Mouse (Mus musculus): ENCODE data around the gene Zxdc. TPM values are rescaled to one million over a fixed set of nuclear protein-coding genes. Genes with fewer than 3 reads are reported as not detected.

Zxdc gene
- total and polyA plus RNA-seq, 3 experiments: 8.6 to 10.7 TPM; not detected in 1

DNA sequence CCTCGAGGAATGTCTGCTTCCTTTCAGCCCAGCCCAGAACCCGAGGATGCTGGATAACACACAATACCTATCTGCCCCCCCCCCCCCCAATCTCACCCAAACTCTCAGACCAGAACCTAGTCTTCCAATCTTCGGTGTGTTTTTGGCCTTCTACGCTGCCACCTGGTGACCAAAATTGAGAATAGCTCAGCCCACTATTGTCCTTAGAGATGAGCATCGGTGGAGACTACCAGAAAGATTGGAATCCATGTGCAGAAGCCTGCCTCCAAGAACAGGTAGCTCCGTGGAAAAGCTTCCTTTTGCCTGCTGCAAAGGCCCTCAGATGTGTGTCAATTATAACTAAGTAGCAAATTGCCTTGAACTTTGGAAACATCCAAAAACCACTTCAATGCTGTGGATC lies 41.6 kb upstream of the Zxdc start:
- H3K36me3 ChIP-seq (ENCODE audit: control insufficient read depth in 1 of 2, insufficient read depth in 2 of 2, low read length in 2 of 2): no peaks in the 10 kb centered on the region
- H3K4me3 ChIP-seq (ENCODE audit: control insufficient read depth in 1 of 2, insufficient read depth in 1 of 2, low read depth in 2 of 2, low read length in 2 of 2): no peak overlapping the region
- 0 out of 2 replicates have a peak, but pooled peaks have one; percentile 4 for TF ChIP-seq ZC3H11A (IDR thresholded peaks at IDR 0.05; ENCODE audit: low read depth, low read length)
- peak; percentile 74 for TF ChIP-seq SMC3 (IDR thresholded peaks at IDR 0.05; ENCODE audit: low read depth, low read length)
- no peak for TF ChIP-seq GATA1 (IDR thresholded peaks at IDR 0.05; ENCODE audit: low read depth, low read length)
- no peak for TF ChIP-seq USF1 (IDR thresholded peaks at IDR 0.05; ENCODE audit: low read depth, low read length)
- peak; percentile 18 to 60 (median 56); a peak in 5 of 6 replicates for TF ChIP-seq CTCF (IDR thresholded peaks at IDR 0.05 in 2 of 3, conservative IDR thresholded peaks at IDR 0.05 in 1 of 3; ENCODE audit: control insufficient read depth in 1 of 3, insufficient read depth in 1 of 3, low read depth in 2 of 3, low read length in 3 of 3, poor library complexity in 1 of 3, severe bottlenecking in 1 of 3)
- TF ChIP-seq RAD21 (IDR thresholded peaks at IDR 0.05; ENCODE audit: low read depth, low read length): peak; percentile 28
- H3K27ac ChIP-seq (ENCODE audit: control insufficient read depth, low read depth, low read length): no peak overlapping the region
- peak; percentile 8 for DNase-seq (ENCODE audit: low read depth, low spot score)
- no peak overlapping the region for H3K9ac ChIP-seq (ENCODE audit: control insufficient read depth, low read depth, low read length, poor library complexity, severe bottlenecking)
- no peaks in the 10 kb centered on the region for H3K79me2 ChIP-seq (ENCODE audit: control insufficient read depth, insufficient read depth, low read length, poor library complexity)
- no peaks in the 10 kb centered on the region for H3K9me3 ChIP-seq (replicated peaks; ENCODE audit: insufficient read depth, low read length)
- H3K4me1 ChIP-seq (ENCODE audit: control insufficient read depth in 1 of 2, insufficient read depth in 2 of 2, low read length in 2 of 2): no peaks in the 10 kb centered on the region
- no peaks in the 10 kb centered on the region for H3K27me3 ChIP-seq (ENCODE audit: control insufficient read depth in 1 of 2, insufficient read depth in 2 of 2, low read length in 2 of 2)

DNA sequence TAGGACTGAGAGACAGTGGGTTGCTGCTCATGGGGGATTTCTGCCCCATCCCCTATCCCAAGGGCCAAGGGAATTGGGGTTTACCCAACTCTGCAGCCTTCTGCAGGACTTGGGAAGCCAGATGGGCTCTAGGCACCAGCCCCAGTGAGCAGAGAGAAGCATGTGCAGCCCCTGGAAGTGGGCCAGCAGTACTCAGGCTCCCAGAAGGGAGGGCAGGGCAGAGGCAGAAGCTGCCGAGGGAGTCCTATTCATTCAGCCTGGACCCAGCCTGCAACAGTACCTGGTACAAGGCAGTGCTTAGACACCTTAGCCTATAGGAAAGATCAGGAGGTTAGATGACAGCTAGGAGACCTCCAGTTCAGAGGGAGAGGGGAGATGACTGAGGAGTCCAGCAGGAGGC lies 39.3 kb upstream of the Zxdc start:
- Histone ChIP-seq H3K27me3 (ENCODE audit: control insufficient read depth in 1 of 2, insufficient read depth in 2 of 2, low read length in 2 of 2) (no peaks in the 10 kb centered on the region), H3K36me3 (ENCODE audit: control insufficient read depth in 1 of 2, insufficient read depth in 2 of 2, low read length in 2 of 2) (no peaks in the 10 kb centered on the region), H3K4me3 (ENCODE audit: control insufficient read depth in 1 of 2, insufficient read depth in 1 of 2, low read depth in 2 of 2, low read length in 2 of 2) (no peak overlapping the region), H3K4me1 (ENCODE audit: control insufficient read depth in 1 of 2, insufficient read depth in 2 of 2, low read length in 2 of 2) (no peaks in the 10 kb centered on the region), H3K27ac (ENCODE audit: control insufficient read depth, low read depth, low read length) (no peak overlapping the region), H3K79me2 (ENCODE audit: control insufficient read depth, insufficient read depth, low read length, poor library complexity) (no peaks in the 10 kb centered on the region), H3K9me3 (replicated peaks; ENCODE audit: insufficient read depth, low read length) (no peaks in the 10 kb centered on the region), H3K9ac (ENCODE audit: control insufficient read depth, low read depth, low read length, poor library complexity, severe bottlenecking) (no peak overlapping the region)
- TF ChIP-seq SMC3 (IDR thresholded peaks at IDR 0.05; ENCODE audit: low read depth, low read length) (no peak), BHLHE40 (IDR thresholded peaks at IDR 0.05; ENCODE audit: borderline replicate concordance, low read depth, low read length) (no peak), TBP (IDR thresholded peaks at IDR 0.05; ENCODE audit: low read depth, low read length) (no peak), ZKSCAN1 (IDR thresholded peaks at IDR 0.05; ENCODE audit: low read depth, low read length) (no peak)
- no peak for DNase-seq (ENCODE audit: low read depth, low spot score)

DNA sequence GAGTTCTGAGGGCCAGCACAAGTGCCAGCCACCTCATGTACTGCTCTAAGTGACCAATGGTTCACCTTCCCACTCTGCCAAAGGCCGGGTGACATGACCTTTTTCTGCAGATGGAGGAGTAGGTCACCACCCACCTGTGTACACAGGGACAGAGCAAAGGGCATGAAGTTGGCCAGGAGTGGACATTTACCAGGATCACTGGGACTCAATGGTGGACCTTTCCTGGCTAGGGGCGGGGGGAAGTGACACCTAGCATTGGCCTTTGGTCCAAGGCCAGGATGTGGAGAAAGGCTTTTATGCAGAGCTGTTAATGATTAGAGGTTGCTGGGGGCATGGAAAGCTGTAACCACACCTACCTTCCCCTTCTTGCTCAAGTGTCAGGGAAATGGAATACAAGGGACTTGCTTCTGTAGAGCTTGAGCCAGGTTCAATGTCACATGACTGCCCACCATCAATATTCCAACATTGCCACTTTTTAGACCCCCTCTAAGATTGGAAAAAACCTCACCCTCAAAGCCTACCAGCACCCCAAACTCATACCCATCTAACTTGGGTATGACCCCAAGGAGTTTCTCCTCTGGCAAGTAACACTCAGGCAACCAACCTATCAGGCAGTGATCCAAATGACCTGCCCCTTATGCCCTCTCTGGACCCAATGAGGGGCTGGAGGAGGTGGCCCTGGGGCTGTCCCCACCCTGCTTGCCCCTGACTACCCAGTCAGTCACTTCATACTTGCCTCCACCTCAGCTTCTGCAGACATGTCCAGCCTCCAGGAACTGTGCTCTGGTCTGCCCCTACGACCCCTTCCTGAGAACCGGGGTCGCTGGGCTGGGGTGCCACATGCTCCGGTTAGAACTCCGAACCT lies 36.5 kb upstream of the Zxdc start, which contains the start of gene Uroc1:
TSS of gene Uroc1 (plus strand) at position 724 of the 865 bp plus-strand sequence.
- no peak within 1 kb of the TSS for H3K4me3 ChIP-seq (ENCODE audit: control insufficient read depth in 1 of 2, insufficient read depth in 1 of 2, low read depth in 2 of 2, low read length in 2 of 2)

More for the DNA sequence above, 36.5 kb upstream of the Zxdc start, which contains the start of gene Uroc1:
- Histone ChIP-seq H3K27me3 (ENCODE audit: control insufficient read depth in 1 of 2, insufficient read depth in 2 of 2, low read length in 2 of 2) (no peaks in the 10 kb centered on the region), H3K36me3 (ENCODE audit: control insufficient read depth in 1 of 2, insufficient read depth in 2 of 2, low read length in 2 of 2) (no peaks in the 10 kb centered on the region), H3K9ac (ENCODE audit: control insufficient read depth, low read depth, low read length, poor library complexity, severe bottlenecking) (no peak within 1 kb of the TSS), H3K79me2 (ENCODE audit: control insufficient read depth, insufficient read depth, low read length, poor library complexity) (no peaks in the 10 kb centered on the region), H3K9me3 (replicated peaks; ENCODE audit: insufficient read depth, low read length) (no peaks in the 10 kb centered on the region), H3K27ac (ENCODE audit: control insufficient read depth, low read depth, low read length) (no peak within 1 kb of the TSS), H3K4me1 (ENCODE audit: control insufficient read depth in 1 of 2, insufficient read depth in 2 of 2, low read length in 2 of 2) (no peaks in the 10 kb centered on the region)
- TF ChIP-seq JUND (IDR thresholded peaks at IDR 0.05; ENCODE audit: low read depth, low read length) (no peak), CHD1 (IDR thresholded peaks at IDR 0.05; ENCODE audit: low read depth, low read length) (no peak), CHD2 (IDR thresholded peaks at IDR 0.05; ENCODE audit: low read length) (no peak), TCF12 (IDR thresholded peaks at IDR 0.05; ENCODE audit: low read depth, low read length) (no peak), NRF1 (IDR thresholded peaks at IDR 0.05; ENCODE audit: insufficient read depth, low read depth, low read length, poor library complexity, severe bottlenecking) (no peak), POLR2AphosphoS5 (IDR thresholded peaks at IDR 0.05; ENCODE audit: borderline replicate concordance, low read depth, low read length) (no peak)
- DNase-seq (ENCODE audit: low read depth, low spot score): no peak

All from MEL (cell line).